Mouse (Mus musculus) frontal cortex, adult 2 months (tissue): Measurements from ENCODE around the gene Vmn2r43. TPM values are rescaled to one million over a fixed set of nuclear protein-coding genes. Genes with fewer than 3 reads are reported as not detected.
"Not testable (repeated sequence)": the region's sequence is repeated elsewhere in the genome, so short reads cannot be mapped to it uniquely, and the experiment has no call there.

ENCODE experiments used
- DNase-seq, 2 experiments: peaks; one replicate each; pipeline ENCODE4 v3.0.0; 2022; ENCODE audit warnings: low spot score in 1 of 2; ENCODE audit errors: extremely low spot score in 1 of 2
- polyA plus RNA-seq: library from polyadenylated mRNA; depleted of rRNA; stranded (reverse); fragments of >200 nt; gene quantifications from 2 replicates; pipeline ENCODE4 v1.2.3, GENCODE M21; 2012; rRNA removed

The Vmn2r43 gene
- polyA plus RNA-seq, result not detected in 2 replicates

- not testable (repeated sequence) for DNase-seq
Measured at GRCm38 (mm10) chr7:8260499-8260898, at the start of gene Vmn2r43. Gene Vmn2r43, minus strand, starts transcription at chr7:8260599.

GRCm38 (mm10) chr7:8200220-8200619 is 60.2 kb downstream of the Vmn2r43 start, which contains the start of gene Vmn2r42:
Gene Vmn2r42, minus strand, starts transcription at chr7:8200320.
- DNase-seq, result not testable (repeated sequence)

Other genes with a start within 250 kb of the Vmn2r43 start
- not detected in 2 replicates for gene Vmn2r41, start 98.9 kb downstream of the Vmn2r43 start, polyA plus RNA-seq
- gene Vmn2r42, start 60.3 kb downstream of the Vmn2r43 start, polyA plus RNA-seq, result not detected in 2 replicates
- gene Vmn2r44, start 122.7 kb upstream of the Vmn2r43 start, polyA plus RNA-seq, result not detected in 2 replicates
- not detected in 2 replicates for gene Vmn2r45, start 228.5 kb upstream of the Vmn2r43 start, polyA plus RNA-seq